Mouse (Mus musculus): Measurements from ENCODE around the gene AL607142.1. TPM values are rescaled to one million over a fixed set of nuclear protein-coding genes. Genes with fewer than 3 reads are reported as not detected.

The AL607142.1 gene
- total RNA-seq, 2 experiments from 2014 or later, result not detected

Other genes with a start within 250 kb of the AL607142.1 start
- not detected in 2 replicates for gene Edn2, start 96.2 kb downstream of the AL607142.1 start, total RNA-seq (2015)
- gene Edn2, start 96.2 kb downstream of the AL607142.1 start, total RNA-seq (2017), result 0.24 TPM in 1 of 2 replicates, not detected in the other
- not detected in 2 replicates for gene Foxo6, start 222.4 kb downstream of the AL607142.1 start, total RNA-seq (2015)
- not detected in 2 replicates for gene Foxo6, start 222.4 kb downstream of the AL607142.1 start, total RNA-seq (2017)

Data from megakaryocyte progenitor cell, adult 5-6 weeks (primary cell).